Mouse (Mus musculus): ENCODE data around the gene Cul1.

GRCm38 (mm10) chr6:47421221-47421620, 32.0 kb upstream of the Cul1 start:
- TF ChIP-seq CTCF (IDR thresholded peaks at IDR 0.05; ENCODE audit: low read depth): no peak
- no peak for TF ChIP-seq EP300 (optimal IDR thresholded peaks at IDR 0.05)
